Mouse (Mus musculus) ES-E14 (cell line): Measurements from ENCODE around the gene Gm14226.

Experiments
- CHD2 ChIP-seq: IDR thresholded peaks from 2 replicates; pipeline ENCODE4 v1.6.1; 2014; ENCODE audit warnings: mild to moderate bottlenecking, low read depth, low read length, inconsistent platforms
- HCFC1 ChIP-seq: IDR thresholded peaks from 2 replicates; pipeline ENCODE4 v1.6.1; 2012; ENCODE audit warnings: low read length, inconsistent platforms, borderline replicate concordance; ENCODE audit not compliant: insufficient read depth
- MAFK ChIP-seq: IDR thresholded peaks from 2 replicates; pipeline ENCODE4 v1.6.1; 2014; ENCODE audit warnings: mild to moderate bottlenecking, low read depth, low read length, inconsistent platforms; ENCODE audit not compliant: insufficient read depth
- ZC3H11A ChIP-seq: IDR thresholded peaks from 2 replicates; pipeline ENCODE4 v1.6.1; 2012; ENCODE audit warnings: low read depth, mild to moderate bottlenecking, inconsistent platforms, low read length, borderline replicate concordance
- ZNF384 ChIP-seq: IDR thresholded peaks from 2 replicates; pipeline ENCODE4 v1.6.1; 2012; ENCODE audit warnings: low read depth, low read length, inconsistent platforms

GRCm38 (mm10) chr2:155018762-155019641 is 936 bp downstream of the Gm14226 start:
- no peak for TF ChIP-seq CHD2
- TF ChIP-seq HCFC1 = no peak
- no peak for TF ChIP-seq ZC3H11A
- TF ChIP-seq ZNF384 = no peak
- TF ChIP-seq MAFK = no peak
